Mouse (Mus musculus) bone marrow, adult 2 months (tissue): ENCODE data around the gene Etv1. TPM values are rescaled to one million over a fixed set of nuclear protein-coding genes. Genes with fewer than 3 reads are reported as not detected.

Experiments
- H3K27ac ChIP-seq: fragments of 200-500 bp; 2 replicates; pipeline ENCODE4 v1.5.1; 2012; ENCODE audit warnings: low read depth, mild to moderate bottlenecking, control low read depth, inconsistent platforms, low read length; ENCODE audit not compliant: control insufficient read depth, poor library complexity, insufficient read depth
- H3K4me1 ChIP-seq: fragments of 200-500 bp; 2 replicates; pipeline ENCODE4 v1.6.1; 2011; ENCODE audit warnings: low read length; ENCODE audit not compliant: control insufficient read depth, insufficient read depth
- H3K4me3 ChIP-seq: fragments of 200-500 bp; replicated peaks from 2 replicates; pipeline ENCODE3; 2011; ENCODE audit warnings: mild to moderate bottlenecking, low read depth, low read length, control low read depth; ENCODE audit not compliant: control insufficient read depth
- CTCF ChIP-seq: fragments of 200-500 bp; IDR thresholded peaks from 2 replicates; pipeline ENCODE4 v1.5.1; 2011; ENCODE audit warnings: low read length, control low read depth; ENCODE audit not compliant: control insufficient read depth, insufficient read depth
- POLR2A ChIP-seq: fragments of 200-500 bp; IDR thresholded peaks from 2 replicates; pipeline ENCODE4 v1.6.1; 2011; ENCODE audit warnings: low read depth, mild to moderate bottlenecking, control low read depth, low read length, borderline replicate concordance; ENCODE audit not compliant: control insufficient read depth
- WGBS: fragments of 180-500 bp; shearing (Covaris S2); methylation state at CpG from one replicate; pipeline ENCODE4 v1.1.7; 2018; 5-methylcytosine and 5-hydroxymethylcytosine counted together
- polyA plus RNA-seq: library from polyadenylated mRNA; stranded (reverse); fragments of >200 nt; gene quantifications from 2 replicates; pipeline ENCODE4 v1.2.4, GENCODE M21; 2011; ENCODE audit warnings: low replicate concordance; ENCODE audit not compliant: missing spikeins, insufficient read depth, insufficient read length

Gene Etv1
- polyA plus RNA-seq, 1 experiment, result 2.5 TPM

GRCm38 (mm10) chr12:38780955-38781304, 1.8 kb downstream of the Etv1 start:
- WGBS, result 5% methylated on average over 11 of the region's 11 CpGs
- no peak overlapping the region for H3K4me3 ChIP-seq
- no peak overlapping the region for H3K27ac ChIP-seq
- TF ChIP-seq CTCF (no peak), POLR2A (no peak)
- H3K4me1 ChIP-seq, result no peaks in the 10 kb centered on the region

GRCm38 (mm10) chr12:38781686-38782085, 2.5 kb downstream of the Etv1 start:
- Histone ChIP-seq H3K4me1 (no peaks in the 10 kb centered on the region), H3K4me3 (no peak overlapping the region), H3K27ac (no peak overlapping the region)
- 63% methylated on average over 6 of the region's 6 CpGs for WGBS
- no peak for TF ChIP-seq POLR2A
- no peak for TF ChIP-seq CTCF

GRCm38 (mm10) chr12:38783291-38783690, 4.1 kb downstream of the Etv1 start:
- 77% methylated on average over 1 of the region's 1 CpGs for WGBS
- Histone ChIP-seq H3K4me3 (no peak overlapping the region), H3K27ac (no peak overlapping the region), H3K4me1 (no peaks in the 10 kb centered on the region)
- no peak for TF ChIP-seq POLR2A
- TF ChIP-seq CTCF, result no peak

GRCm38 (mm10) chr12:38784221-38784620, 5.0 kb downstream of the Etv1 start:
- Histone ChIP-seq H3K4me3 (no peak overlapping the region), H3K27ac (no peak overlapping the region), H3K4me1 (no peaks in the 10 kb centered on the region)
- WGBS, result 62% methylated on average over 1 of the region's 1 CpGs
- TF ChIP-seq CTCF (no peak), POLR2A (no peak)

- Histone ChIP-seq H3K4me1 (no peaks in the 10 kb centered on the region), H3K4me3 (no peak overlapping the region), H3K27ac (no peak overlapping the region)
- 85% methylated on average over 4 of the region's 4 CpGs for WGBS
- TF ChIP-seq CTCF (no peak), POLR2A (no peak)
Measured at GRCm38 (mm10) chr12:38786571-38786970, 7.4 kb downstream of the Etv1 start.

GRCm38 (mm10) chr12:38787704-38788103, 8.5 kb downstream of the Etv1 start:
- TF ChIP-seq POLR2A, result no peak
- TF ChIP-seq CTCF, result no peak
- H3K27ac ChIP-seq, result no peak overlapping the region
- H3K4me1 ChIP-seq, result no peaks in the 10 kb centered on the region
- H3K4me3 ChIP-seq, result no peak overlapping the region
- WGBS, result 27% methylated on average over 3 of the region's 3 CpGs

- TF ChIP-seq CTCF, result no peak
- no peak for TF ChIP-seq POLR2A
- no peak overlapping the region for H3K27ac ChIP-seq
- H3K4me3 ChIP-seq, result no peak overlapping the region
- WGBS, result 32% methylated on average over 6 of the region's 6 CpGs
- no peaks in the 10 kb centered on the region for H3K4me1 ChIP-seq
Measured at GRCm38 (mm10) chr12:38788621-38789020, 9.4 kb downstream of the Etv1 start.

- TF ChIP-seq CTCF, result no peak
- TF ChIP-seq POLR2A, result no peak
- Histone ChIP-seq H3K4me3 (no peak overlapping the region), H3K27ac (no peak overlapping the region), H3K4me1 (no peaks in the 10 kb centered on the region)
- WGBS, result 86% methylated on average over 10 of the region's 10 CpGs
Measured at GRCm38 (mm10) chr12:38789789-38790355, 10.7 kb downstream of the Etv1 start.

- TF ChIP-seq POLR2A, result no peak
- no peak for TF ChIP-seq CTCF
- WGBS, result 72% methylated on average over 4 of the region's 4 CpGs
- Histone ChIP-seq H3K4me3 (no peak overlapping the region), H3K27ac (no peak overlapping the region), H3K4me1 (no peaks in the 10 kb centered on the region)
Measured at GRCm38 (mm10) chr12:38793076-38793475, 13.9 kb downstream of the Etv1 start.
